Mouse (Mus musculus): Measurements from ENCODE around the gene Selenon.

Gene Selenon

GRCm38 (mm10) chr4:134542726-134543125, 9.2 kb downstream of the Selenon start:
- no peak for DNase-seq

- DNase-seq, result no peak
Measured at GRCm38 (mm10) chr4:134538997-134539580, 12.9 kb downstream of the Selenon start.

- DNase-seq, result no peak
Measured at GRCm38 (mm10) chr4:134535787-134536151, 16.2 kb downstream of the Selenon start.

- peak; percentile 98 to 99 for DNase-seq
Measured at GRCm38 (mm10) chr4:134534932-134535786, 16.8 kb downstream of the Selenon start, which contains the start of gene Mtfr1l. Mtfr1l (minus strand) TSS chr4:134535387.

- peak; percentile 67 to 68 for DNase-seq
Measured at GRCm38 (mm10) chr4:134534124-134534886, 17.7 kb downstream of the Selenon start.

GRCm38 (mm10) chr4:134533421-134533820, 18.5 kb downstream of the Selenon start:
- no peak for DNase-seq

- DNase-seq, result no peak
Measured at GRCm38 (mm10) chr4:134532928-134533327, 19.0 kb downstream of the Selenon start.

- no peak for DNase-seq
Measured at GRCm38 (mm10) chr4:134526220-134526619, 25.7 kb downstream of the Selenon start.

- DNase-seq, result no peak
Measured at GRCm38 (mm10) chr4:134525806-134526205, 26.2 kb downstream of the Selenon start.

- no peak for DNase-seq
Measured at GRCm38 (mm10) chr4:134523447-134523846, 28.5 kb downstream of the Selenon start.

GRCm38 (mm10) chr4:134519281-134519680, 32.7 kb downstream of the Selenon start:
- no peak for DNase-seq

- DNase-seq, result no peak
Measured at GRCm38 (mm10) chr4:134518541-134518940, 33.4 kb downstream of the Selenon start.

- DNase-seq, result no peak
Measured at GRCm38 (mm10) chr4:134517719-134518118, 34.2 kb downstream of the Selenon start.

- DNase-seq, result no peak
Measured at GRCm38 (mm10) chr4:134516981-134517380, 35.0 kb downstream of the Selenon start.

- DNase-seq, result no peak
Measured at GRCm38 (mm10) chr4:134515614-134516013, 36.4 kb downstream of the Selenon start.

GRCm38 (mm10) chr4:134514309-134514930, 37.5 kb downstream of the Selenon start:
- no peak for DNase-seq

- peak; percentile 68 to 78 for DNase-seq
Measured at GRCm38 (mm10) chr4:134512798-134513197, 39.2 kb downstream of the Selenon start.

- DNase-seq, result no peak
Measured at GRCm38 (mm10) chr4:134511730-134512129, 40.2 kb downstream of the Selenon start.

GRCm38 (mm10) chr4:134510845-134511411, 41.0 kb downstream of the Selenon start, which contains the start of gene Aunip:
Aunip (plus strand) TSS chr4:134510999.
- DNase-seq, result peak; percentile 88 to 91

GRCm38 (mm10) chr4:134510396-134510795, 41.6 kb downstream of the Selenon start:
- no peak for DNase-seq

- no peak for DNase-seq
Measured at GRCm38 (mm10) chr4:134506713-134507112, 45.3 kb downstream of the Selenon start.

GRCm38 (mm10) chr4:134505966-134506594, 45.9 kb downstream of the Selenon start:
- DNase-seq, result no peak
